Mouse (Mus musculus): Measurements from ENCODE around the gene Pdia6. TPM values are rescaled to one million over a fixed set of nuclear protein-coding genes. Genes with fewer than 3 reads are reported as not detected.

The Pdia6 gene
- polyA plus RNA-seq, 1 experiment from 2014 or later: 445 TPM

DNA sequence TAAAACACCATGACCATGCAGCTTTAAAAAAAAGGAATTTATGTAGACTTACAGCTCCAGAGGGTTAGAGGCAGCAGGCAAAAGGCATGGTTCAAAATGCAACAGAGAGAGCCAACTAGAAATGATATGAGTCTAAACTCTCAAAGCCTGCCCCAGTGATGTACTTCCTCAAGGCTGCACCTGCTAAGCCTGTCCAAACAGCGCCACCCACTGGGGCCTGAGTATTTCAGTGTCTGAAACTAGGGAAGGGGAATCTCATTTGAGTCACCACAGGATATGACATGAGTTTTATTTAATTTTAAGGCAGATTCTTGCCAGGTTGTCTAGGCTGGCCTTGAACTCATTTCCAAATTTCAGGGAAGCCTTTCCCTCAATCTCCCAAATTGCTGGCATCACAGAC, 4.9 kb downstream of the Pdia6 start:
- Histone ChIP-seq H3K9ac (ENCODE audit: low read depth, low read length) (no peak overlapping the region), H3K9me3 (replicated peaks; ENCODE audit: control insufficient read depth, low read length) (no peaks in the 10 kb centered on the region), H3K4me1 (ENCODE audit: control insufficient read depth, insufficient read depth, low read length) (peaks cover 10% of the 10 kb centered on the region), H3K27me3 (ENCODE audit: control insufficient read depth, insufficient read depth, low read length) (no peaks in the 10 kb centered on the region), H3K4me3 (ENCODE audit: low read depth, low read length) (no peak overlapping the region), H3K27ac (ENCODE audit: low read depth, low read length) (no peak overlapping the region), H3K36me3 (ENCODE audit: control insufficient read depth, insufficient read depth, low read length) (peaks cover 40% of the 10 kb centered on the region), H3K4me2 (no peak overlapping the region)
- no peak for ATAC-seq (replicated peaks; ENCODE audit: insufficient number of reproducible peaks, low FRiP score, low TSS enrichment)
- 76% methylated on average over 1 of the region's 1 CpGs for WGBS (ENCODE audit: insufficient replicate concordance)

DNA sequence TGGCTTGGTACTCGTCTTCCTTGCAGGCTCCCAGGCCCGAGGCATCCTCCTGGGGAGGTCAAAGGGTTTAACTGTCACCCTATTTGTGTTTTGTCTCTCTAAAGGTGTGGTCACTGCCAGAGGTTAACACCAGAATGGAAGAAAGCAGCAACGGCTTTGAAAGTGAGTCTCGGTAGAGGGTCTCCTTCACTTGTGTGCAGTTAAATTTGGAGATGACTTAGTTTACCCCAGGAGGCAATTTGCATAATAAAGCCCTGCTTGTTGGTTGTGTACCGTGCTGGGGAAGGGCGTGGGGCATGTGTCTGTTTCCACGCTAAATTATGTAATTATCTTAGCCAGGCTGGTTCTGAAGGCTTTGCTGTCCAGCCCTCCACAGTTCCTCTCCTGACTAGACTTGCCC, 7.5 kb downstream of the Pdia6 start:
- no peak for ATAC-seq (replicated peaks; ENCODE audit: insufficient number of reproducible peaks, low FRiP score, low TSS enrichment)
- no peaks in the 10 kb centered on the region for H3K27me3 ChIP-seq (ENCODE audit: control insufficient read depth, insufficient read depth, low read length)
- H3K9me3 ChIP-seq (replicated peaks; ENCODE audit: control insufficient read depth, low read length): no peaks in the 10 kb centered on the region
- 81% methylated on average over 7 of the region's 7 CpGs for WGBS (ENCODE audit: insufficient replicate concordance)
- no peak overlapping the region for H3K4me2 ChIP-seq
- H3K36me3 ChIP-seq (ENCODE audit: control insufficient read depth, insufficient read depth, low read length): peaks cover 56% of the 10 kb centered on the region
- peaks cover under 1% of the 10 kb centered on the region for H3K4me1 ChIP-seq (ENCODE audit: control insufficient read depth, insufficient read depth, low read length)
- H3K9ac ChIP-seq (ENCODE audit: low read depth, low read length): no peak overlapping the region
- H3K4me3 ChIP-seq (ENCODE audit: low read depth, low read length): no peak overlapping the region
- H3K27ac ChIP-seq (ENCODE audit: low read depth, low read length): no peak overlapping the region

DNA sequence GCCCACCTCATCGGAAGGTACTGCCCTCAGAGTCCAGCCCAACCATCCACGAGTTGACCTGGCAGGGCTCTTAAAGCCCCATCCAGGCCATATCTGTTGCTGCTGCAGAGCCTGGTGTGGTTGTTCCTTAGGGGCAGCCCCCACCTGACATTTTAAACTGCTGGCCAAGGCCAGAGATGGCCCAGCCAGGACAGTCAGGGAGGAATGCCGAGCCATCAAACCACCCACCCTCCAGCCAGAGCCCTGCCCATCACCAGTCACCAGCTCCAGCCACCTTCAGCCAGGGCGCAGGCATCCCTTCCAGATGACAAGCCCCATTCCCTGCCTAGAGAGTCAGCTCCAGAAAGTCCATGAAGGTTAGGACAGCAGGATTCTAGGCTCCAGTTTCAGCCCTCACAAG, 22.2 kb downstream of the Pdia6 start:
- no peak; the same call in 1 of the 2 replicates for ATAC-seq (replicated peaks; ENCODE audit: insufficient number of reproducible peaks, low FRiP score, low TSS enrichment)
- H3K9ac ChIP-seq (ENCODE audit: low read depth, low read length): no peak overlapping the region
- H3K9me3 ChIP-seq (replicated peaks; ENCODE audit: control insufficient read depth, low read length): no peaks in the 10 kb centered on the region
- WGBS (ENCODE audit: insufficient replicate concordance): 53% methylated on average over 4 of the region's 4 CpGs
- no peaks in the 10 kb centered on the region for H3K4me1 ChIP-seq (ENCODE audit: control insufficient read depth, insufficient read depth, low read length)
- H3K4me2 ChIP-seq: no peak overlapping the region
- H3K27me3 ChIP-seq (ENCODE audit: control insufficient read depth, insufficient read depth, low read length): no peaks in the 10 kb centered on the region
- no peak overlapping the region for H3K27ac ChIP-seq (ENCODE audit: low read depth, low read length)
- no peak overlapping the region for H3K4me3 ChIP-seq (ENCODE audit: low read depth, low read length)
- peaks cover 6% of the 10 kb centered on the region for H3K36me3 ChIP-seq (ENCODE audit: control insufficient read depth, insufficient read depth, low read length)

DNA sequence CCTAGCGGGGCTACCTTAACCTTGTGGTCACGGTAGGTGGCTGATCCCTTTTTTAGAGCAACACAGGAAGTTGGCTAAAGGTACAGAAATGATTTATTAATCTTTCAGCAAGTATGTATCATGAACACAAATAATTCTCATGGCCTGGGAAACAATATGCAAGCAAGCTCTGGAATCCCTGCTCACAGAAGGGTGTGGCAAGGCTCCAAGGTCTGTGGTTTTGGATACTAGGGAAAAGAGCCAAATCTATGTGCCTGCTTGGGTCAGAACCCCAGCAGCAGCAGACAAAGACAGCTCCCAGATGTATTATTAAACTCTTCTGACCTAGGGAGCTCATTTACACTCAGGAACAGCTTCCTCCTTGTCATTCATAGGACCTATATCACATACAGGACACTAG, 22.7 kb downstream of the Pdia6 start:
- H3K27ac ChIP-seq (ENCODE audit: low read depth, low read length): no peak overlapping the region
- no peaks in the 10 kb centered on the region for H3K9me3 ChIP-seq (replicated peaks; ENCODE audit: control insufficient read depth, low read length)
- no peaks in the 10 kb centered on the region for H3K27me3 ChIP-seq (ENCODE audit: control insufficient read depth, insufficient read depth, low read length)
- H3K9ac ChIP-seq (ENCODE audit: low read depth, low read length): no peak overlapping the region
- no peak overlapping the region for H3K4me2 ChIP-seq
- no peak for ATAC-seq (replicated peaks; ENCODE audit: insufficient number of reproducible peaks, low FRiP score, low TSS enrichment)
- H3K36me3 ChIP-seq (ENCODE audit: control insufficient read depth, insufficient read depth, low read length): peaks cover 4% of the 10 kb centered on the region
- no peaks in the 10 kb centered on the region for H3K4me1 ChIP-seq (ENCODE audit: control insufficient read depth, insufficient read depth, low read length)
- WGBS (ENCODE audit: insufficient replicate concordance): 59% methylated on average over 2 of the region's 2 CpGs
- H3K4me3 ChIP-seq (ENCODE audit: low read depth, low read length): no peak overlapping the region

DNA sequence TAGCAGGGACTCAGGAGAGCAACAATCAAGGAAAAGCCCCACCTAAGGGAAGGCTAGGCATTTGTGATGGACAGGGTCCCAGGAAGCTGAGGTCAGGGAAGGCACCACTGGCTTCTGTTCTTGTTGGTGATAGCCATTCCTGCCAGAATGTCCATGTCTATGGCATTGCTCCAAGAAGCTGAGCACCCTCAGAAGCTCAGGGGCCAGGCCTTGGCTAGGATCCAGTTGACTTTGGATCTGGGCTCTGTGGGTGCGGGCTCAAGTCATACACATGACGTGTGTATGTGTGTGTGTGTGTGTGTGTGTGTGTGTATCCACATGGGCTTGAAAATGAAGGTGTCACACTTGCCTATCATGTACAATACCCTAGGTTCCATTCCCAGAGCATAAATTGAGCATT, 23.6 kb downstream of the Pdia6 start:
- 91% methylated on average over 2 of the region's 2 CpGs for WGBS (ENCODE audit: insufficient replicate concordance)
- H3K4me2 ChIP-seq: no peak overlapping the region
- H3K36me3 ChIP-seq (ENCODE audit: control insufficient read depth, insufficient read depth, low read length): peaks cover under 1% of the 10 kb centered on the region
- no peak overlapping the region for H3K9ac ChIP-seq (ENCODE audit: low read depth, low read length)
- H3K27me3 ChIP-seq (ENCODE audit: control insufficient read depth, insufficient read depth, low read length): no peaks in the 10 kb centered on the region
- no peaks in the 10 kb centered on the region for H3K4me1 ChIP-seq (ENCODE audit: control insufficient read depth, insufficient read depth, low read length)
- ATAC-seq (replicated peaks; ENCODE audit: insufficient number of reproducible peaks, low FRiP score, low TSS enrichment): no peak
- H3K4me3 ChIP-seq (ENCODE audit: low read depth, low read length): no peak overlapping the region
- H3K9me3 ChIP-seq (replicated peaks; ENCODE audit: control insufficient read depth, low read length): no peaks in the 10 kb centered on the region
- no peak overlapping the region for H3K27ac ChIP-seq (ENCODE audit: low read depth, low read length)

DNA sequence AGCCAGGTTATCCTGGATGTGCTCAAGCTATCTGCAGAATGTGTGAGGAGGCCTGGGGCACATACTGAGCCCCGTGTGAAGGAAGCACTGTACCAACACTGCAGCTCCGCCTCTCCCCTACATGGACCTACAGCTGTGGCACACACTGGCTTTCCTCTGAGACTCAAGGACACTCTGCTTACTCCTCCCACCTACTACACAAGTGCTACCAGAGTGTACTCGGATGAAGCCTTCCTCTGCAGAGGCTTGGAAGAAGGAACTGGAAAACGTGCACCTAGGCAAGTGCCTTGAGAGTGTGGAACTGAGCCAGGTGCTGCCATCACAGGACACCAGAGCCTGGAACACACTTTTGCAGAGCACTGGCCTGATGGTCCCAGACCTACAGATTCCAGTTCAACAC, 24.2 kb downstream of the Pdia6 start:
- H3K27me3 ChIP-seq (ENCODE audit: control insufficient read depth, insufficient read depth, low read length): no peaks in the 10 kb centered on the region

DNA sequence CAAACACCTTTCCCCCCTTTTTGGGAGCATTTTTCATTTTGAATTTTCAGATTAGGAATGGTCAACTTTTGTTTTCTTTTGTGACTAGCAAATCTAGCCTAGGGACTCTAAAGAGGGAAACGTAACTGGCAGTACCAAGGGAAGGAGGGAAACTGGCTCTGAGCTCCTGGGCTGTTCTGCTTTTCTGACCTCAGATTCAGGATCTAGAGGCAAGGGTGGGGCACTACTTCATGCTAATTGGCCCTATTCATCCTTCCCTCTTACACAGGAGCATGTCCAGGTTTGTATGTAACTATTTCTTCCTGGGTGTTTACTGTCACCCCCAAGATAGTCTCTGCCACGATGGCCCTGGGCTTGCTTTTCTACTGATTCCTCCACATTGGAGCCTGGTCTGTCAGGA, 30.6 kb downstream of the Pdia6 start:
- H3K4me2 ChIP-seq: no peak overlapping the region
- H3K4me3 ChIP-seq (ENCODE audit: low read depth, low read length): no peak overlapping the region
- no peaks in the 10 kb centered on the region for H3K9me3 ChIP-seq (replicated peaks; ENCODE audit: control insufficient read depth, low read length)
- no peaks in the 10 kb centered on the region for H3K4me1 ChIP-seq (ENCODE audit: control insufficient read depth, insufficient read depth, low read length)
- WGBS (ENCODE audit: insufficient replicate concordance): 68% methylated on average over 2 of the region's 2 CpGs
- no peak overlapping the region for H3K9ac ChIP-seq (ENCODE audit: low read depth, low read length)
- no peak overlapping the region for H3K27ac ChIP-seq (ENCODE audit: low read depth, low read length)
- H3K36me3 ChIP-seq (ENCODE audit: control insufficient read depth, insufficient read depth, low read length): no peaks in the 10 kb centered on the region
- no peak for ATAC-seq (replicated peaks; ENCODE audit: insufficient number of reproducible peaks, low FRiP score, low TSS enrichment)
- no peaks in the 10 kb centered on the region for H3K27me3 ChIP-seq (ENCODE audit: control insufficient read depth, insufficient read depth, low read length)

More for the DNA sequence above, 24.2 kb downstream of the Pdia6 start:
- no peak overlapping the region for H3K4me3 ChIP-seq (ENCODE audit: low read depth, low read length)
- H3K4me2 ChIP-seq: no peak overlapping the region
- WGBS (ENCODE audit: insufficient replicate concordance): 51% methylated on average over 4 of the region's 4 CpGs
- H3K4me1 ChIP-seq (ENCODE audit: control insufficient read depth, insufficient read depth, low read length): no peaks in the 10 kb centered on the region
- H3K27ac ChIP-seq (ENCODE audit: low read depth, low read length): no peak overlapping the region
- H3K9me3 ChIP-seq (replicated peaks; ENCODE audit: control insufficient read depth, low read length): no peaks in the 10 kb centered on the region
- ATAC-seq (replicated peaks; ENCODE audit: insufficient number of reproducible peaks, low FRiP score, low TSS enrichment): no peak
- no peak overlapping the region for H3K9ac ChIP-seq (ENCODE audit: low read depth, low read length)
- no peaks in the 10 kb centered on the region for H3K36me3 ChIP-seq (ENCODE audit: control insufficient read depth, insufficient read depth, low read length)

DNA sequence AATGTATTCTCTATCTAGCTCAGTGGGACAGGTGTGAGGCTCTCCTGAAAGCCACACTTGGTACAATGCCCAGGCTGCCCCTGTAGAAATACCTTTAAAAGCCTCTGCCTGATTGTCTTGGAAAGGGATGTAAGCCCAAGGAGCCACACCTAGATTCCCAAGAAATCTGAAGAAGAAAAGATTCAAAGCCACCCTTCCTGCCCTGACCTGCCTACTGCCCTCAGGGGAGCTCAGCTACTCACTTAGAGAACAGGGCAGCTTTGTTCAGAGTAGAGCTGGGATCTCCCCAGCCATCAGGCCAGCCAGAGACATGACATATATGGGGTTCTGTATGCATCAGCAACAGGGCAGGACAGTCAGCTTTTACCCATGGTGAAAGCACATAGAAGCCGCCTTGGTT, 33.6 kb downstream of the Pdia6 start:
- 81% methylated on average over 1 of the region's 1 CpGs for WGBS (ENCODE audit: insufficient replicate concordance)
- ATAC-seq (replicated peaks; ENCODE audit: insufficient number of reproducible peaks, low FRiP score, low TSS enrichment): no peak
- Histone ChIP-seq H3K9ac (ENCODE audit: low read depth, low read length) (no peak overlapping the region), H3K36me3 (ENCODE audit: control insufficient read depth, insufficient read depth, low read length) (no peaks in the 10 kb centered on the region), H3K27me3 (ENCODE audit: control insufficient read depth, insufficient read depth, low read length) (no peaks in the 10 kb centered on the region), H3K27ac (ENCODE audit: low read depth, low read length) (no peak overlapping the region), H3K4me1 (ENCODE audit: control insufficient read depth, insufficient read depth, low read length) (no peaks in the 10 kb centered on the region), H3K4me2 (no peak overlapping the region), H3K9me3 (replicated peaks; ENCODE audit: control insufficient read depth, low read length) (no peaks in the 10 kb centered on the region), H3K4me3 (ENCODE audit: low read depth, low read length) (no peak overlapping the region)

DNA sequence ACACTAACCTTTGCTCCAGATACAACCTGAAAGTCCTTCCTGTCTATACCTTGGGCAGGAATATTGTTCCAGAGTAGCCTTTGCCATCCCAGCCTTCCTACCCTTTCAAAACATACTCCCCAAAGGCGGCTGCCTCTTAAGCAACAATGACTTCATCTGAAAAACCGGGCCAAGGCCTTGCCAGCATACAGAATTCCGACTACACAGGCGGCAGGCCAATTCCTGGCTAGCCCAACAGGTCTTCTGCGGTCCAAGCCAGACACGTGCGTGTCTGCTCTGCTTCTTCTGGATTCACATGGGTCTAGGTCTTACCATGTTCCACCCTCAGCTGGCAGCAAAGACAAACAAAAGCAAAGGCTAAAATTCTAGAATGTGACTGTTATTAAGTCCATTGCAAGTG, 39.1 kb downstream of the Pdia6 start:
- no peak overlapping the region for H3K27ac ChIP-seq (ENCODE audit: low read depth, low read length)
- H3K9me3 ChIP-seq (replicated peaks; ENCODE audit: control insufficient read depth, low read length): no peaks in the 10 kb centered on the region
- no peaks in the 10 kb centered on the region for H3K27me3 ChIP-seq (ENCODE audit: control insufficient read depth, insufficient read depth, low read length)
- no peaks in the 10 kb centered on the region for H3K4me1 ChIP-seq (ENCODE audit: control insufficient read depth, insufficient read depth, low read length)
- no peak overlapping the region for H3K4me3 ChIP-seq (ENCODE audit: low read depth, low read length)
- H3K4me2 ChIP-seq: no peak overlapping the region
- no peaks in the 10 kb centered on the region for H3K36me3 ChIP-seq (ENCODE audit: control insufficient read depth, insufficient read depth, low read length)
- 76% methylated on average over 7 of the region's 7 CpGs for WGBS (ENCODE audit: insufficient replicate concordance)
- ATAC-seq (replicated peaks; ENCODE audit: insufficient number of reproducible peaks, low FRiP score, low TSS enrichment): no peak
- no peak overlapping the region for H3K9ac ChIP-seq (ENCODE audit: low read depth, low read length)
